Mouse (Mus musculus): ENCODE data around the gene Yipf1. TPM values are rescaled to one million over a fixed set of nuclear protein-coding genes. Genes with fewer than 3 reads are reported as not detected.

Gene Yipf1
- polyA plus RNA-seq (2015; fragmentation: Nextera tagmentation; extraction: Ambion mirVana): 53.2 and 54.3 TPM in 2 replicates

GRCm38 (mm10) chr4:107313690-107314478 lies at the start of gene Yipf1:
Yipf1 (plus strand) TSS chr4:107314363.
- Histone ChIP-seq H3K36me3 (no peaks in the 10 kb centered on the region), H3K4me3 (peak within 1 kb of the TSS; percentile 68), H3K27ac (replicated peaks) (peak within 1 kb of the TSS; percentile 50; the same call in 1 of the 2 replicates), H3K9ac (replicated peaks) (peak within 1 kb of the TSS; percentile 60), H3K27me3 (no peaks in the 10 kb centered on the region), H3K4me1 (peaks cover 13% of the 10 kb centered on the region), H3K4me2 (replicated peaks) (peak within 1 kb of the TSS; percentile 58), H3K9me3 (no peaks in the 10 kb centered on the region)
- WGBS: under 1% methylated on average over 29 of the region's 29 CpGs
- ATAC-seq (replicated peaks): peak; percentile 92

GRCm38 (mm10) chr4:107273683-107274082 lies 40.5 kb upstream of the Yipf1 start:
- WGBS: 73% methylated on average over 4 of the region's 4 CpGs
- H3K36me3 ChIP-seq: 0 out of 2 replicates have a peak, but pooled peaks cover 3% of the 10 kb centered on the region
- ATAC-seq (replicated peaks): no peak
- H3K27ac ChIP-seq (replicated peaks): no peak overlapping the region
- H3K4me3 ChIP-seq: no peak overlapping the region
- no peaks in the 10 kb centered on the region for H3K27me3 ChIP-seq
- peaks cover 6% of the 10 kb centered on the region for H3K4me1 ChIP-seq
- no peaks in the 10 kb centered on the region for H3K9me3 ChIP-seq
- H3K4me2 ChIP-seq (replicated peaks): no peak overlapping the region
- H3K9ac ChIP-seq (replicated peaks): no peak overlapping the region

- Histone ChIP-seq H3K9ac (replicated peaks) (no peak overlapping the region), H3K4me1 (peaks cover 6% of the 10 kb centered on the region), H3K36me3 (0 out of 2 replicates have a peak, but pooled peaks cover 3% of the 10 kb centered on the region), H3K4me3 (no peak overlapping the region), H3K9me3 (no peaks in the 10 kb centered on the region), H3K27me3 (no peaks in the 10 kb centered on the region), H3K4me2 (replicated peaks) (no peak overlapping the region), H3K27ac (replicated peaks) (no peak overlapping the region)
- 83% methylated on average over 5 of the region's 5 CpGs for WGBS
- no peak for ATAC-seq (replicated peaks)
These were observed 39.7 kb upstream of the Yipf1 start for GRCm38 (mm10) chr4:107274511-107274910.

GRCm38 (mm10) chr4:107278188-107278707 lies 35.9 kb upstream of the Yipf1 start:
- Histone ChIP-seq H3K9me3 (no peaks in the 10 kb centered on the region), H3K36me3 (0 out of 2 replicates have a peak, but pooled peaks cover 8% of the 10 kb centered on the region), H3K4me3 (no peak overlapping the region), H3K4me1 (peaks cover 6% of the 10 kb centered on the region), H3K4me2 (replicated peaks) (no peak overlapping the region), H3K9ac (replicated peaks) (no peak overlapping the region), H3K27ac (replicated peaks) (no peak overlapping the region), H3K27me3 (no peaks in the 10 kb centered on the region)
- 7% methylated on average over 8 of the region's 8 CpGs for WGBS
- no peak for ATAC-seq (replicated peaks)

GRCm38 (mm10) chr4:107280843-107281475 lies 33.2 kb upstream of the Yipf1 start:
- 88% methylated on average over 7 of the region's 7 CpGs for WGBS
- no peak overlapping the region for H3K4me3 ChIP-seq
- no peaks in the 10 kb centered on the region for H3K9me3 ChIP-seq
- ATAC-seq (replicated peaks): no peak
- H3K9ac ChIP-seq (replicated peaks): no peak overlapping the region
- H3K27me3 ChIP-seq: no peaks in the 10 kb centered on the region
- H3K4me1 ChIP-seq: peaks cover 6% of the 10 kb centered on the region
- no peak overlapping the region for H3K4me2 ChIP-seq (replicated peaks)
- 0 out of 2 replicates have a peak, but pooled peaks cover 8% of the 10 kb centered on the region for H3K36me3 ChIP-seq
- no peak overlapping the region for H3K27ac ChIP-seq (replicated peaks)

GRCm38 (mm10) chr4:107285446-107286200 lies 28.5 kb upstream of the Yipf1 start:
- no peak overlapping the region for H3K4me3 ChIP-seq
- whole genome bisulfite sequencing: 83% methylated on average over 3 of the region's 3 CpGs
- no peaks in the 10 kb centered on the region for H3K27me3 ChIP-seq
- no peak overlapping the region for H3K27ac ChIP-seq (replicated peaks)
- H3K36me3 ChIP-seq: 0 out of 2 replicates have a peak, but pooled peaks cover 7% of the 10 kb centered on the region
- ATAC-seq (replicated peaks): no peak
- H3K4me1 ChIP-seq: no peaks in the 10 kb centered on the region
- H3K9me3 ChIP-seq: no peaks in the 10 kb centered on the region
- no peak overlapping the region for H3K9ac ChIP-seq (replicated peaks)
- no peak overlapping the region for H3K4me2 ChIP-seq (replicated peaks)

- WGBS: 92% methylated on average over 8 of the region's 8 CpGs
- Histone ChIP-seq H3K4me3 (no peak overlapping the region), H3K9me3 (no peaks in the 10 kb centered on the region), H3K27me3 (no peaks in the 10 kb centered on the region), H3K4me1 (no peaks in the 10 kb centered on the region), H3K9ac (replicated peaks) (no peak overlapping the region), H3K36me3 (no peaks in the 10 kb centered on the region), H3K27ac (replicated peaks) (no peak overlapping the region), H3K4me2 (replicated peaks) (no peak overlapping the region)
- ATAC-seq (replicated peaks): no peak
These were observed 27.8 kb upstream of the Yipf1 start for GRCm38 (mm10) chr4:107286386-107286785.

GRCm38 (mm10) chr4:107287517-107287916 lies 26.6 kb upstream of the Yipf1 start:
- no peaks in the 10 kb centered on the region for H3K27me3 ChIP-seq
- WGBS: 77% methylated on average over 2 of the region's 2 CpGs
- H3K4me2 ChIP-seq (replicated peaks): no peak overlapping the region
- no peak for ATAC-seq (replicated peaks)
- no peak overlapping the region for H3K9ac ChIP-seq (replicated peaks)
- H3K4me1 ChIP-seq: no peaks in the 10 kb centered on the region
- no peak overlapping the region for H3K4me3 ChIP-seq
- H3K9me3 ChIP-seq: no peaks in the 10 kb centered on the region
- no peak overlapping the region for H3K27ac ChIP-seq (replicated peaks)
- no peaks in the 10 kb centered on the region for H3K36me3 ChIP-seq

- no peak for ATAC-seq (replicated peaks)
- no peak overlapping the region for H3K4me3 ChIP-seq
- H3K4me1 ChIP-seq: no peaks in the 10 kb centered on the region
- no peaks in the 10 kb centered on the region for H3K36me3 ChIP-seq
- H3K27me3 ChIP-seq: no peaks in the 10 kb centered on the region
- peak overlapping the region; percentile 38; the same call in 1 of the 2 replicates for H3K27ac ChIP-seq (replicated peaks)
- no peak overlapping the region for H3K9ac ChIP-seq (replicated peaks)
- H3K4me2 ChIP-seq (replicated peaks): no peak overlapping the region
- no peaks in the 10 kb centered on the region for H3K9me3 ChIP-seq
- WGBS: 75% methylated on average over 7 of the region's 7 CpGs
These were observed 22.4 kb upstream of the Yipf1 start for GRCm38 (mm10) chr4:107291611-107292272.

- no peak overlapping the region for H3K9ac ChIP-seq (replicated peaks)
- no peak overlapping the region for H3K4me2 ChIP-seq (replicated peaks)
- no peaks in the 10 kb centered on the region for H3K4me1 ChIP-seq
- no peak for ATAC-seq (replicated peaks)
- peak overlapping the region; percentile 35; the same call in 1 of the 2 replicates for H3K27ac ChIP-seq (replicated peaks)
- H3K9me3 ChIP-seq: no peaks in the 10 kb centered on the region
- WGBS: 71% methylated on average over 4 of the region's 4 CpGs
- no peaks in the 10 kb centered on the region for H3K36me3 ChIP-seq
- no peaks in the 10 kb centered on the region for H3K27me3 ChIP-seq
- H3K4me3 ChIP-seq: no peak overlapping the region
These were observed 21.9 kb upstream of the Yipf1 start for GRCm38 (mm10) chr4:107292273-107292662.

GRCm38 (mm10) chr4:107298071-107298606 lies 16.0 kb upstream of the Yipf1 start:
- Histone ChIP-seq H3K9me3 (no peaks in the 10 kb centered on the region), H3K27me3 (no peaks in the 10 kb centered on the region), H3K36me3 (no peaks in the 10 kb centered on the region), H3K27ac (replicated peaks) (no peak overlapping the region), H3K9ac (replicated peaks) (no peak overlapping the region), H3K4me2 (replicated peaks) (no peak overlapping the region), H3K4me1 (no peaks in the 10 kb centered on the region), H3K4me3 (no peak overlapping the region)
- ATAC-seq (replicated peaks): no peak
- WGBS: 85% methylated on average over 8 of the region's 8 CpGs

Data from forebrain, embryonic 15.5 days (tissue).